24 mouse cellular contexts compared by ENCODE assay signal in the genomic region with DNA sequence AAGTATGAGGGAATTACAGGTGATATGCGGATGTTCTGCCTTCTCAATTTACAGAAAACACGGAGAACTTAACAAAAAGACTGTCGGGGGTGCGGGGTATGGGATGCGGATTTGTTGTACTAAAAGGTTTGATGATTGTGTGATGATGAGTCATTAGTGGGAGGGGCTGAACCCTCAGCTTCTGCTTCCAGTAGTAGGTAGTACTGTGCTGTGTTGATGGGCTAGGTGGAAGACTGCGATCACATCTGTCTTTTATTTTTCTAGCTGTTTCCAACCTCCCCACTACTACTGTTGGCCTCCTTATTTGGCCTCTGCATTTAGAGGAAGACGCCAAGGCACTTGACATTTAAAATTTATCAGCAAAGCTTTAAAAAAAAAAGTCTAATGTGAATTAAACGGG.
A peak's percentile ranks its signal among the peaks of the same experiment; 100 is the strongest.
DNase-seq lines count a peak whose midpoint lies in the region; ATAC-seq and TF ChIP-seq lines count a peak whose summit lies in the region.
"Had no signal": no experiment of that assay in that cellular context is flagged by ENCODE, and none has a peak within 500 bp of the region (broad histone marks: within the 10 kb centered on the region; RNA-seq: fewer than 3 reads in every experiment).

No protein-coding gene starts in this region.

- TF ChIP-seq CTCF in midbrain, postnatal 0 days (IDR thresholded peaks at IDR 0.05), result no peak
- no peak for TF ChIP-seq CTCF in liver, postnatal 0 days (IDR thresholded peaks at IDR 0.05; ENCODE audit: low read depth)

- no peak for TF ChIP-seq EP300 in liver, postnatal 0 days (IDR thresholded peaks at IDR 0.05; ENCODE audit: low read depth)

- WGBS in forebrain, embryonic 11.5 days, result 74% methylated on average over 8 of the region's 8 CpGs
- WGBS in forebrain, embryonic 16.5 days, result 67% methylated on average over 8 of the region's 8 CpGs
- 66% methylated on average over 8 of the region's 8 CpGs for WGBS in hindbrain, embryonic 13.5 days
- WGBS in hindbrain, embryonic 16.5 days, result 68% methylated on average over 8 of the region's 8 CpGs
- 72% methylated on average over 8 of the region's 8 CpGs for WGBS in neural tube, embryonic 13.5 days
- 60% methylated on average over 8 of the region's 8 CpGs for WGBS in midbrain, postnatal 0 days
- WGBS in liver, postnatal 0 days (ENCODE audit: insufficient replicate concordance), result 67% methylated on average over 8 of the region's 8 CpGs

- H3K36me3 ChIP-seq in forebrain, embryonic 11.5 days (ENCODE audit: control insufficient read depth, insufficient read depth, low read length), result no peaks in the 10 kb centered on the region
- H3K36me3 ChIP-seq in forebrain, embryonic 16.5 days (ENCODE audit: control insufficient read depth, insufficient read depth), result no peaks in the 10 kb centered on the region
- no peaks in the 10 kb centered on the region for H3K36me3 ChIP-seq in hindbrain, embryonic 13.5 days
- no peaks in the 10 kb centered on the region for H3K36me3 ChIP-seq in hindbrain, embryonic 16.5 days (ENCODE audit: control insufficient read depth, insufficient read depth, low read length)
- no peaks in the 10 kb centered on the region for H3K36me3 ChIP-seq in neural tube, embryonic 13.5 days
- H3K36me3 ChIP-seq in midbrain, postnatal 0 days (ENCODE audit: insufficient read depth, low read length), result no peaks in the 10 kb centered on the region
- no peaks in the 10 kb centered on the region for H3K36me3 ChIP-seq in liver, postnatal 0 days (replicated peaks; ENCODE audit: insufficient read depth, low read length)
- H3K36me3 ChIP-seq: embryonic facial prominence, embryonic 12.5 days; embryonic facial prominence, embryonic 15.5 days; forebrain, embryonic 12.5 days; forebrain, embryonic 15.5 days; heart, embryonic 10.5 days; heart, embryonic 13.5 days had no signal

- no peak overlapping the region for H3K4me3 ChIP-seq in forebrain, embryonic 11.5 days (ENCODE audit: low read depth, low read length)
- H3K4me3 ChIP-seq in forebrain, embryonic 16.5 days (replicated peaks; ENCODE audit: low read length), result no peak overlapping the region
- no peak overlapping the region for H3K4me3 ChIP-seq in hindbrain, embryonic 13.5 days
- H3K4me3 ChIP-seq in hindbrain, embryonic 16.5 days (ENCODE audit: low read length), result no peak overlapping the region
- H3K4me3 ChIP-seq in neural tube, embryonic 13.5 days, result no peak overlapping the region
- no peak overlapping the region for H3K4me3 ChIP-seq in midbrain, postnatal 0 days (ENCODE audit: low read depth, low read length)
- no peak overlapping the region for H3K4me3 ChIP-seq in liver, postnatal 0 days (ENCODE audit: low read depth, low read length)
- H3K4me3 ChIP-seq: embryonic facial prominence, embryonic 12.5 days; embryonic facial prominence, embryonic 15.5 days; forebrain, embryonic 12.5 days; forebrain, embryonic 15.5 days; heart, adult 2 months; heart, embryonic 10.5 days; heart, embryonic 13.5 days had no signal

- ATAC-seq in forebrain, embryonic 11.5 days (replicated peaks; ENCODE audit: low FRiP score), result no peak
- no peak for ATAC-seq in forebrain, embryonic 16.5 days
- ATAC-seq in hindbrain, embryonic 13.5 days (ENCODE audit: low FRiP score), result no peak
- no peak for ATAC-seq in hindbrain, embryonic 16.5 days
- ATAC-seq in neural tube, embryonic 13.5 days (ENCODE audit: low read depth), result peak; percentile 36; the same call in 1 of the 2 replicates
- ATAC-seq in midbrain, postnatal 0 days (ENCODE audit: low FRiP score), result no peak
- no peak for ATAC-seq in liver, postnatal 0 days
- ATAC-seq: activated CD4-positive, CD25-positive, alpha-beta regulatory T cell, adult 4 months had no signal

- H3K4me2 ChIP-seq in forebrain, embryonic 11.5 days (ENCODE audit: low read depth, low read length, severe bottlenecking), result no peak overlapping the region
- no peak overlapping the region for H3K4me2 ChIP-seq in forebrain, embryonic 16.5 days (ENCODE audit: low read length)
- no peak overlapping the region for H3K4me2 ChIP-seq in hindbrain, embryonic 13.5 days
- no peak overlapping the region for H3K4me2 ChIP-seq in hindbrain, embryonic 16.5 days (ENCODE audit: low read length)
- H3K4me2 ChIP-seq in neural tube, embryonic 13.5 days, result no peak overlapping the region
- no peak overlapping the region for H3K4me2 ChIP-seq in midbrain, postnatal 0 days (ENCODE audit: low read depth, low read length, poor library complexity, severe bottlenecking)
- H3K4me2 ChIP-seq in liver, postnatal 0 days (ENCODE audit: low read depth, low read length), result no peak overlapping the region
- H3K4me2 ChIP-seq: embryonic facial prominence, embryonic 12.5 days; embryonic facial prominence, embryonic 15.5 days; heart, embryonic 13.5 days had no signal

- no peaks in the 10 kb centered on the region; the same call in 1 of the 2 replicates for H3K27me3 ChIP-seq in forebrain, embryonic 11.5 days (ENCODE audit: control insufficient read depth, insufficient read depth, low read length)
- no peaks in the 10 kb centered on the region for H3K27me3 ChIP-seq in forebrain, embryonic 16.5 days (replicated peaks; ENCODE audit: control insufficient read depth, insufficient read depth, low read length)
- no peaks in the 10 kb centered on the region for H3K27me3 ChIP-seq in hindbrain, embryonic 13.5 days
- H3K27me3 ChIP-seq in hindbrain, embryonic 16.5 days (replicated peaks; ENCODE audit: control insufficient read depth, insufficient read depth, low read length), result no peaks in the 10 kb centered on the region
- peaks cover 17% of the 10 kb centered on the region for H3K27me3 ChIP-seq in neural tube, embryonic 13.5 days
- no peaks in the 10 kb centered on the region for H3K27me3 ChIP-seq in midbrain, postnatal 0 days (ENCODE audit: insufficient read depth, low read length)
- no peaks in the 10 kb centered on the region for H3K27me3 ChIP-seq in liver, postnatal 0 days (ENCODE audit: insufficient read depth, low read length)
- H3K27me3 ChIP-seq: embryonic facial prominence, embryonic 12.5 days; embryonic facial prominence, embryonic 15.5 days; forebrain, embryonic 15.5 days had no signal

- no peaks in the 10 kb centered on the region for H3K9me3 ChIP-seq in forebrain, embryonic 11.5 days (ENCODE audit: control insufficient read depth, low read length)
- no peaks in the 10 kb centered on the region for H3K9me3 ChIP-seq in forebrain, embryonic 16.5 days (ENCODE audit: control insufficient read depth, low read length)
- H3K9me3 ChIP-seq in hindbrain, embryonic 13.5 days, result no peaks in the 10 kb centered on the region
- H3K9me3 ChIP-seq in hindbrain, embryonic 16.5 days (ENCODE audit: control insufficient read depth, low read length), result no peaks in the 10 kb centered on the region
- no peaks in the 10 kb centered on the region for H3K9me3 ChIP-seq in neural tube, embryonic 13.5 days
- H3K9me3 ChIP-seq in midbrain, postnatal 0 days (ENCODE audit: low read length), result no peaks in the 10 kb centered on the region
- H3K9me3 ChIP-seq in liver, postnatal 0 days (ENCODE audit: low read length), result no peaks in the 10 kb centered on the region
- H3K9me3 ChIP-seq: embryonic facial prominence, embryonic 12.5 days; embryonic facial prominence, embryonic 15.5 days; forebrain, embryonic 12.5 days; forebrain, embryonic 15.5 days; heart, embryonic 10.5 days; heart, embryonic 13.5 days had no signal

- peak; percentile 44 for DNase-seq in forebrain, embryonic 11.5 days (ENCODE audit: low spot score)
- no peak for DNase-seq in neural tube, embryonic 10.5 days (ENCODE audit: extremely low spot score, low spot score)
- DNase-seq in midbrain, postnatal 0 days (ENCODE audit: low spot score), result no peak
- no peak for DNase-seq in liver, postnatal 0 days
- DNase-seq: adrenal gland, adult 8-10 months; adrenal gland, postnatal 25 days; cerebellum, adult 11-12 months; cerebellum, adult 8-10 months; gastrocnemius, postnatal 10 days; gastrocnemius, postnatal 36 days; heart, adult 2 months; heart, postnatal 14 days; heart, postnatal 4 days had no signal

- H3K9ac ChIP-seq in forebrain, embryonic 11.5 days (ENCODE audit: low read length), result no peak overlapping the region
- H3K9ac ChIP-seq in forebrain, embryonic 16.5 days (replicated peaks; ENCODE audit: low read depth, low read length), result no peak overlapping the region
- H3K9ac ChIP-seq in hindbrain, embryonic 13.5 days, result no peak overlapping the region
- H3K9ac ChIP-seq in hindbrain, embryonic 16.5 days (ENCODE audit: low read depth, low read length), result no peak overlapping the region
- H3K9ac ChIP-seq in neural tube, embryonic 13.5 days, result no peak overlapping the region
- no peak overlapping the region for H3K9ac ChIP-seq in midbrain, postnatal 0 days (replicated peaks; ENCODE audit: low read length, poor library complexity, severe bottlenecking)
- H3K9ac ChIP-seq in liver, postnatal 0 days (replicated peaks), result no peak overlapping the region
- H3K9ac ChIP-seq: embryonic facial prominence, embryonic 12.5 days; embryonic facial prominence, embryonic 15.5 days; forebrain, embryonic 15.5 days; heart, embryonic 13.5 days had no signal

- H3K4me1 ChIP-seq in forebrain, embryonic 11.5 days (replicated peaks; ENCODE audit: control insufficient read depth, insufficient read depth, low read length), result peaks cover 6% of the 10 kb centered on the region; the same call in 1 of the 2 replicates
- peaks cover 4% of the 10 kb centered on the region; the same call in 1 of the 2 replicates for H3K4me1 ChIP-seq in forebrain, embryonic 16.5 days (replicated peaks; ENCODE audit: control insufficient read depth, insufficient read depth, low read length)
- peaks cover 13% of the 10 kb centered on the region for H3K4me1 ChIP-seq in hindbrain, embryonic 13.5 days (replicated peaks)
- peaks cover 4% of the 10 kb centered on the region for H3K4me1 ChIP-seq in hindbrain, embryonic 16.5 days (ENCODE audit: control insufficient read depth, insufficient read depth, low read depth, low read length)
- H3K4me1 ChIP-seq in neural tube, embryonic 13.5 days (replicated peaks), result peaks cover 5% of the 10 kb centered on the region
- no peaks in the 10 kb centered on the region for H3K4me1 ChIP-seq in midbrain, postnatal 0 days (ENCODE audit: insufficient read depth, low read length)
- no peaks in the 10 kb centered on the region for H3K4me1 ChIP-seq in liver, postnatal 0 days (ENCODE audit: insufficient read depth)
- H3K4me1 ChIP-seq: heart, embryonic 13.5 days had no signal

- no peak overlapping the region for H3K27ac ChIP-seq in forebrain, embryonic 11.5 days (ENCODE audit: low read depth, low read length)
- no peak overlapping the region for H3K27ac ChIP-seq in forebrain, embryonic 16.5 days (ENCODE audit: low read length)
- 0 out of 2 replicates have a peak overlapping the region, but pooled peaks have one; percentile 44 for H3K27ac ChIP-seq in hindbrain, embryonic 13.5 days
- no peak overlapping the region for H3K27ac ChIP-seq in hindbrain, embryonic 16.5 days (ENCODE audit: low read depth, low read length)
- no peak overlapping the region for H3K27ac ChIP-seq in neural tube, embryonic 13.5 days (replicated peaks)
- H3K27ac ChIP-seq in midbrain, postnatal 0 days (ENCODE audit: low read depth, low read length), result 0 out of 2 replicates have a peak overlapping the region, but pooled peaks have one; percentile 0
- no peak overlapping the region for H3K27ac ChIP-seq in liver, postnatal 0 days (ENCODE audit: low read depth)
- H3K27ac ChIP-seq: embryonic facial prominence, embryonic 12.5 days; embryonic facial prominence, embryonic 15.5 days; forebrain, embryonic 12.5 days; forebrain, embryonic 15.5 days; heart, adult 2 months; heart, embryonic 13.5 days had no signal

Comparison
In these comparisons a context has a peak if more than half of its experiments do, and no peak if none do; other contexts are left out.
1. H3K27ac ChIP-seq: peak in hindbrain, embryonic 13.5 days (single experiment) and midbrain, postnatal 0 days (single experiment); none in forebrain, embryonic 11.5 days (single experiment), forebrain, embryonic 16.5 days (single experiment), hindbrain, embryonic 16.5 days (single experiment), neural tube, embryonic 13.5 days (single experiment) and liver, postnatal 0 days (single experiment).